Mouse (Mus musculus) E14TG2a.4 (cell line): ENCODE data around the gene Mars.

ENCODE experiments used
- H3K27me3 ChIP-seq: 2 replicates; pipeline ENCODE4 v1.6.1; 2014; ENCODE audit warnings: low read length, control low read depth; ENCODE audit not compliant: insufficient read depth
- H3K36me3 ChIP-seq: 2 replicates; pipeline ENCODE4 v1.6.1; 2014; ENCODE audit warnings: low read length, control low read depth; ENCODE audit not compliant: insufficient read depth
- H3K4me1 ChIP-seq: replicated peaks from 2 replicates; pipeline ENCODE4 v1.6.1; 2014; ENCODE audit warnings: low read depth, low read length, control low read depth
- H3K4me3 ChIP-seq: replicated peaks from 2 replicates; pipeline ENCODE4 v1.5.1; 2014; ENCODE audit warnings: mild to moderate bottlenecking, low read length
- H3K9me3 ChIP-seq: 2 replicates; pipeline ENCODE4 v1.6.1; 2014; ENCODE audit warnings: low read length, control low read depth
- CTCF ChIP-seq: conservative IDR thresholded peaks from 2 replicates; pipeline ENCODE4 v1.5.1; 2014; ENCODE audit warnings: low read length
- NANOG ChIP-seq: IDR thresholded peaks from 2 replicates; pipeline ENCODE4 v1.6.1; 2014; ENCODE audit warnings: borderline replicate concordance, low read length, mixed read lengths
- POU5F1 ChIP-seq: IDR thresholded peaks from 2 replicates; pipeline ENCODE4 v1.6.1; 2014; ENCODE audit warnings: low read length, borderline replicate concordance

Gene Mars

DNA sequence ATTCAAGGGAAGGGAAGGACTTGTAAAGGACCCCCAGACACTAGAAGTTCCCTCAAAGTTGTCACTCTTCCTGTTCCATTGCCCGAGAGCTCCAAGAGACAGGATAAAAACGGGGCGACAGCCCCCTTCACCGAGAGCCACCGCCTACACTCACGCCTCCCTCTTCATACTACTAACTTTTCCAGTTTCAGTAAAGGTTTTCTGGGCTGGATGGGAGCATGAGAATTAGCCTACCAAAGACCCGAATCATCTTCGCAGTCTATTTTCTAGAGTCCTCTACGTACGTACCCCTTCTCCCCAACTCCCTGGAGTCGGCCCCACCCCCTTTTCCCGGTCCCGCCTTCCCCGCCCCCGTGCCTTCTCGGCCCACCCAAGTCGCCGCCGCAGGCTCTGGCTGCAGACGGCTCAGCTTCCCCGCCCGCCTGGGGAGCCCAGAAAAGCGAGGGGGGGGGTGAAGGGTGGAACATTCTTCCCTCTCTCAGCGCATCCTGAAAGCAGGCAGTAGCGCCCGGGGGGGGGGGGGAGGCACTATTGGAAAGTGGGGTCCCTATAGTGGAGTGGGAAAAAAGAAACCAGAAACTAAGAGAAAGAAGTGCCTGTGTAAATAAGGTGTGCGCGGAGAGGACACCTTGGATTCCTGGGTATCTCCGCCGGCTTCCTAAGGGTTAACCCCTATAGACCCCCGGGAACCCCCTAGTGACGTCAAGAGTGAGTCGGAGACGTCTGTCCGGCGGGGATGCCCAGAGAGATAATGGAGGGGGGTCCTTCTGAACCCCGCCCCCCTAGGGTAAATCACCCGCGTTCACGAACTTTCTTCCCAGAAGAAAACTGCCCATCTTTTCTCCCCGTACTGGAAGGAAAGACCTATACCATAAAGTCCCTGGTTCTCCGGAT is 28.3 kb upstream of the Mars start:
- TF ChIP-seq CTCF (no peak), NANOG (no peak), POU5F1 (no peak)
- H3K9me3 ChIP-seq = no peaks in the 10 kb centered on the region

GRCm38 (mm10) chr10:127338930-127339682 is 27.5 kb upstream of the Mars start:
- TF ChIP-seq CTCF = peak; percentile 89
- TF ChIP-seq NANOG = no peak
- peaks cover 70% of the 10 kb centered on the region for H3K4me1 ChIP-seq
- H3K9me3 ChIP-seq = no peaks in the 10 kb centered on the region
- H3K4me3 ChIP-seq = peak overlapping the region; percentile 88
- peaks cover 42% of the 10 kb centered on the region for H3K36me3 ChIP-seq
- no peaks in the 10 kb centered on the region for H3K27me3 ChIP-seq

More for the DNA sequence above, 28.3 kb upstream of the Mars start:
- peak overlapping the region; percentile 88 for H3K4me3 ChIP-seq
- H3K36me3 ChIP-seq = peaks cover 34% of the 10 kb centered on the region
- H3K4me1 ChIP-seq = peaks cover 62% of the 10 kb centered on the region
- H3K27me3 ChIP-seq = no peaks in the 10 kb centered on the region

DNA sequence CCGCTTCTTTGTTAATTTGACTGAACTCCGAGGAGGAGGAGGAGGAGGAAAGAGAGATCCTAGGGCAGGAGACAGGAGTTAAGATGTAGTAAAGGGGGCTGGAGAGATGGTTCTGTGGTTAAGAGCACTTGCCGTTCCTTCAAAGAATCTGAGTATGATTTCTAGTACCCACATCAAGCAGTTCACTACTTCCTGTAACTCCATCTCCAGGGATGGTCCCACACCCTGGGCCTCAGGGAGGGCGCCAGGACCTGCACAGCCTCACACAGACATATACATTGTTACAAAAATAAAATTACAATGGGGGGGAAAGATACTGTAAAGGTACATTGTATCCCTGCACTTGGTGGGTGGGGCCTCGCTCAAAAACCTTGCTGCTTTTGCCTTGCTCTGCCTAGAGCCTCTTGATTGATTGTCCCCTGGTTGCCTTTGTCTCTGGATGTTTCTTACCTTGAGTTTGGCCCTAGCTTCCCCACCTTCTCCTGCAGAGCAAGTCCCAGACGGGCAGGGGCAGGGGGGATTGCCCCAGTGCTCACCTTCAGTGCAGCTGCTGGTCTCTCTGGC is 26.0 kb upstream of the Mars start:
- Histone ChIP-seq H3K4me1 (peaks cover 74% of the 10 kb centered on the region), H3K36me3 (peaks cover 57% of the 10 kb centered on the region), H3K4me3 (peak overlapping the region; percentile 75), H3K9me3 (no peaks in the 10 kb centered on the region), H3K27me3 (no peaks in the 10 kb centered on the region)
- TF ChIP-seq NANOG (no peak), POU5F1 (no peak), CTCF (no peak)

- Histone ChIP-seq H3K4me3 (peak overlapping the region; percentile 75), H3K4me1 (peaks cover 73% of the 10 kb centered on the region), H3K36me3 (peaks cover 63% of the 10 kb centered on the region), H3K9me3 (no peaks in the 10 kb centered on the region), H3K27me3 (no peaks in the 10 kb centered on the region)
- TF ChIP-seq CTCF = no peak
- TF ChIP-seq POU5F1 = no peak
- no peak for TF ChIP-seq NANOG
These were observed 25.4 kb upstream of the Mars start for GRCm38 (mm10) chr10:127336952-127337351.

DNA sequence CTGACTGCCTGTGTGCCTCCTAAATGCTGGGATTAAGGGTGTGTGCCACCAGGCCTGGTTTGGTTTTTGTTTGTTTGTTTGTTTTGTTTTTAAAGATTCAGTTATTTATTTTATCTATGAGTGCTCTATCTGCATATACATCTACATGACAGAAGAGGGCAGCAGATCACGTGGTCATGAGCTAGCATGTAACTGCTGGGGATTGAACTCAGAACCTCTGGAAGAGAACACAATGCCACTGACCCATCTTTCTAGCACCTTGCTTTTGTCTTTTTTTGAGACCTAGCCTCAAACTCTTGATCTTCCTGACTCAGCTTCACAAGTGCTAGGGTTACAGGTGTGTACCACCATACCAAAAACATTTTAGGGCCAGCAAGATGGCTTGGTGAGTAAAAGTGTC is 23.7 kb upstream of the Mars start:
- H3K4me1 ChIP-seq = peaks cover 80% of the 10 kb centered on the region

DNA sequence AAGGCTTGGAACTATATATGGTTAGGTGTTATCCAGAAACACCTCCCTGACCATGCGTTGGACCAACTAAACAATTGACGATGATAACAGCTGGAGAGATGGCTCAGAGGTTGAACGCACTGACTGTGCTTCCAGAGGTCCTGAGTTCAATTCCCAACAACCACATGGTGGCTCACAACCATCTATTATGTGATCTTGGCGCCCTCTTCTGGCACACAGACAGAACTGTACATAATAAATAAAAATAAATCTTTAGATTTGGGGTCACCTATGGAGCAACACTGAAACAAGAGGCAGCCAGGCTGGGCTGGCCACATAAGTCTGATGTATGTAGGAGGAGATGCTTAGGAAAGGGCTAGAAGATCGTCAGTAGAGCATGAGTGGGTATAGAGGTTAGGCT is 21.6 kb upstream of the Mars start:
- TF ChIP-seq POU5F1 = no peak
- TF ChIP-seq NANOG = no peak
- peak; percentile 32; the same call in 1 of the 2 replicates for TF ChIP-seq CTCF
- Histone ChIP-seq H3K4me3 (peak overlapping the region; percentile 51), H3K4me1 (peaks cover 93% of the 10 kb centered on the region), H3K27me3 (no peaks in the 10 kb centered on the region), H3K36me3 (peaks cover 95% of the 10 kb centered on the region), H3K9me3 (no peaks in the 10 kb centered on the region)

More for the DNA sequence above, 23.7 kb upstream of the Mars start:
- Histone ChIP-seq H3K9me3 (no peaks in the 10 kb centered on the region), H3K27me3 (no peaks in the 10 kb centered on the region), H3K36me3 (peaks cover 79% of the 10 kb centered on the region), H3K4me3 (peak overlapping the region; percentile 75; the same call in 1 of the 2 replicates)
- no peak for TF ChIP-seq CTCF
- TF ChIP-seq POU5F1 = no peak
- no peak for TF ChIP-seq NANOG

DNA sequence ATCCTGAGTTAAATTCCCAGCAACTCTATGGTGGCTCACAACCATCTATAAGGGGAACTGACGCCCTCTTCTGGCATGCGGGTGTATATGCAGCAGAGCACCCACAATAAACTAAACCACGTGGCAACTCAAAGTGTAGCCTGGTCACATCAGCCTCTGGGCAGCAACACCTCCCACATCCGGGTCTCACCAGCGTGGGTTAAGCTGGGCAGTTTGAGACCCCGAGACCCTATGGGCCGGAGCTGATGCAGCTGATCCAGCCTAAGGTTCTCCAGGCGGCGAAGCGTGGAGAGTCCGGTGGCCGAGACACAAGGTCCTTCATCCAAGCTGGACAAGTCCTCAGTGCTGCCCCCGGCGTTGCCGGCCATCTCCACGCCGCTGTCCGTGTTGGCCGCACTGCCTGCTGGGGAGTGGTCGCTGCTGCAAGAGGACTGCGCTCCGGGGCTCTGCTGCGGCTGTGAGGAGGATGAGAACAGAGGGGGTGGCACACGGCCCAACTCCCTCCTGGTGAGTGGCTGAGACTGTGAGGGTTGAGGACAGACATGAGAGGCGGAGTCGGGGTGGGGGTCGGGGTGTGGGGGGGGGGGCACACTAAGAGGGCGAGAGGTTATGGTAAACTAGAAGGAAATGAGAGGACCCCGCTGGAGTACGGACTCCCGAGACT is 20.8 kb upstream of the Mars start:
- no peaks in the 10 kb centered on the region for H3K9me3 ChIP-seq
- H3K4me3 ChIP-seq = peak overlapping the region; percentile 66
- no peak for TF ChIP-seq POU5F1
- TF ChIP-seq NANOG = no peak
- peak; percentile 86 for TF ChIP-seq CTCF
- H3K36me3 ChIP-seq = peaks cover 87% of the 10 kb centered on the region
- H3K4me1 ChIP-seq = peaks cover 93% of the 10 kb centered on the region
- peaks cover 7% of the 10 kb centered on the region for H3K27me3 ChIP-seq
